Mouse (Mus musculus) induced T-regulatory cell, adult 2 months (primary cell): ENCODE measurements around the gene Smarcc2.

Experiments
- DNase-seq: peaks from one replicate; pipeline ENCODE4 v3.0.0-alpha.2; 2012; ENCODE audit warnings: low read depth

The Smarcc2 gene

DNA sequence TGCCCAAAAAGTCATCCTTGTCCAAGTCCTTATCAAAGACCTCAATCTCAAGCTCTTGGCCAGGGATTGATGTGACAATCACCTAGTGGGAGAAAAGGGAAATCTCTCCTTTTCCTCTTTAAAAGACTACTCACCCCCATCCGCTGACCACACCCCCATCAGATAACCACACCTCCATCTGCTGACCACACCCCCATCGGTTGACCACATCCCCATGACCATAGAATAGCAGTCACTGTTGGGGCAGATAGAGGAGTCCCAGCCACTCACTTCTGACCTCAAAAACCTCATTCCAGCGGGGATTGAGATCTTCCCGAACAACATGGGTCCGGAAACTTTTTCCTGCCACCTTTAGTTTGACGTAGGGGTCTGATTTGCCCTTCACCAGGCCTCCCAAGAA lies 57.6 kb downstream of the Smarcc2 start:
- DNase-seq = no peak

DNA sequence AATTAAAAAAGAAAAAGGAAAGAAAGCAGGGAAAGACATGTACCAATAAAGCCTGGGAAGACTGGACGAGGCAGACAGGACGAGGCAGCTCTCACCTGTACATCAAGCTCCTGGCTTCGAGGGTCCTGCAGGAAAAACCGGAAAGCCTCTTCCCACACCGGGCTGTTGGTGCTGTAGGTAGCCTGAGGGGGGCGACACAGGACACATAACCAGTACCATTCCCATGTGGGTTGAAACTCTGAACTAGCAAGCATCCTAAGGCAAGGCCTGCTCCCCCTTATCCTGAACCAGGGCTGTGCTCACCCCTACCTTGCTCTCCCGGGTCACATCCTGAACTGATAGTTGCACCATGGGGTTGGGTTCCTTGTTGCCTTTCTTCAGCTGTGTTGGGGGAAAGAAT lies 59.8 kb downstream of the Smarcc2 start:
- peak; percentile 62 for DNase-seq

DNA sequence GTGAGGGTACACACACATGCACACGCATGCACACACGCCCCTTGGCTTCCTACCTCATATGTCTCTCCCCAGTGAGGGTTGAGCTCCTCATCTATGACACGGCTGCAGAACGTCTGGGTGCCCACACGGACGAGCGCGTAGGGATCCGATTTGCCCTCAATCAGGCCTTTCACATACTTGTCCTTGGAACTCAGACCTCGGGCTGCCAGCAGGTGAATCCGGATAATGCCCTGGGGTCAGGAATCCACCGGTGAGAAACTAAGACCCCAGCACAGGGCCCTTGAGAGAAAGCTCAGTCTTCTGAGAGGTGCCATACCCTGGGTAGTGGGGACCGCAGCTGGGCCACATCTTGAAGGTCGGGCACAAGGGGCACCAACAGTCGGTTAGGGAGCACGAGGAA lies 61.5 kb downstream of the Smarcc2 start:
- DNase-seq = no peak

DNA sequence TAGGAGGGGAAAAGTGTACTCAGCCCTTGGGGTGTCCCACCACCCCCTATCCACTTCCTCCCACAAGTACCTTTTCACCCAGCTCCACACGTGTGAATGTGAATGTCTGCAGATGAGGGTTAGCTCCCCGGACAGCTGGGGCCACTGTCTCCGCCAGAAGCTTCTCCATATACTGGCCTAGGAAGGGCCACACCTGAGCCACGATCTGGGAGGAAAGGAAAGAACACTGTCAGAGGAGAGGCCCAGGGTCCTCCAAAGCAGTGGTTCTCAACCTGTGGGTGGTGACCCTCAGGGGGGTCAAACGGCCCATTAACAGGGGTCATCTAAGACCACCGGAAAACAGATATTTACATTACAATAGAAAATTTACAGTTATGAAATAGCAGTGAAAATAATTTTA lies 63.3 kb downstream of the Smarcc2 start:
- DNase-seq = no peak

DNA sequence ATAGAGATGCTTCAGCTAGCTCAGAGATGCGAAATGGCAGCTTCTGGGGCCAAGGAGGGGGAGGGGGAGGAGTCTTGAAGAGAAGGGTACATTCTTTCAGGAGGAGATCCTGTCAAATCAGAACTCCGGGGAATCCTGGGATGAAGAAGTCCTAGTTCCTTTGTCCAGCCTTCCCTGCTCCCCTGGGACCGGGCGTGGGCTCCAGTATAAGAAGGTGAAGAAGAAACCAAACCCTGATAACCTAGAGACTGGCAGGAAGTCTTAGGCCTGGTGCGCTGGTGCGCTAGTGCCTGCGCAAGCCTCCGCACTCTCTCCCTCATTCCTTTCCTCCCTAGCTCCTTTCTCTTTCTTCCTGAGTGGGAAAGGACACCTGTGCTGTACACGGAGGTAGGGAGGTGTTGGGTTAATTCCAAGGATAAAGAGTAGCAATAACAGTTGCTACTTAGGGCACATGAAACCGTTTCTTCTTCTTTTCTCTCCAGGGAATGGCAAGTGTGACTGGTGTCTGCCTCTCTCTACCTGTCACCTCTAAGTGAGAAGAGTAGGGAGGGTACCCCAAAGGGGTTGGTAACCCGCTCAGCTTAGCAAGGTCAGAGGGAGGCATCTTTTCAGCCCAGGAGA lies 65.2 kb downstream of the Smarcc2 start:
- peak; percentile 71 for DNase-seq

DNA sequence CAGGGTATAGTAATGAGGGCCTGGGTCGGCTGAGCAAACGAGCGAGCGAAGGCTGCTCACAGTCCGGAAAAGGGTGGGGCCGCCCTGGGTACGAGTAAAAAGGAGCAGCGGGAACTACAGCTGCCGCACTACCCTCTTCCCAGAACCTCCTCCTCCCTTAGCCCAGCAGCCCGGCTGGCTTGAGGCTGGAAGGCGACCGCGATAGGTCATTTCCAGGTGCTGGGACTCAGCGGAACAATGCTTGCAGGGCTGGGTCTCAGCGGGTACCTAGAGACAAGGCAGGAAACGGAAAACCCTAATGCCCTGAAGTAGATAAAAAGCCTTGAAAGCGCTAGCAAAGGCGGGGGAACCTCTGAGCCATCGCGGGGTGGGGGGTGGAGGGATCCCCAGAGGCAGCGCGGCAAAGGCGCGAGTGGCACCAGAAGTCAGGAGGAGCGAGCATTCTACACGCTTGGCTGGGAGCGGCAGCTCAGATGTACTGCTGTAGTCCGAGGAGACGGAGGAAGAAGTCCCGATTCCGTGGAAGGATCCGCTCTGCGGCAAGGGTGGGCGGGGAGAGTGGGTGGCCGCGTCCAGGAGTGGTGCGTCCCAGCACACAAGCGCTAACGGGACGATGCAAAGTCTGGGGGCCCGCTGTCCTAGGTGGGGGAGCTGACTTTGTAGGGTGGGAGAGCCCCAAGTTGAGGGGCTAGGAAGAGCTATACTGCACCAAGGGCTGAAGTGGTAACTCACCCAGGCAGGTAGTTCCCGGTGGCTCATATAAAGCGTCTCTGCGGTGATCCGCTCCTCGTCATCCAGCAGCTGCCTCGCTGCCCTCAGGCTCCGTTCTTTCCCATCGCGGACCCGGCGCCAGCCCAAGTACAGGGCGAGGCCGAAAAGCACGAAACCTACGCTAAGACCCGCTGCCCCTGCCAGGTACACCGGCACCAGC lies 65.9 kb downstream of the Smarcc2 start:
- peak; percentile 88 for DNase-seq

DNA sequence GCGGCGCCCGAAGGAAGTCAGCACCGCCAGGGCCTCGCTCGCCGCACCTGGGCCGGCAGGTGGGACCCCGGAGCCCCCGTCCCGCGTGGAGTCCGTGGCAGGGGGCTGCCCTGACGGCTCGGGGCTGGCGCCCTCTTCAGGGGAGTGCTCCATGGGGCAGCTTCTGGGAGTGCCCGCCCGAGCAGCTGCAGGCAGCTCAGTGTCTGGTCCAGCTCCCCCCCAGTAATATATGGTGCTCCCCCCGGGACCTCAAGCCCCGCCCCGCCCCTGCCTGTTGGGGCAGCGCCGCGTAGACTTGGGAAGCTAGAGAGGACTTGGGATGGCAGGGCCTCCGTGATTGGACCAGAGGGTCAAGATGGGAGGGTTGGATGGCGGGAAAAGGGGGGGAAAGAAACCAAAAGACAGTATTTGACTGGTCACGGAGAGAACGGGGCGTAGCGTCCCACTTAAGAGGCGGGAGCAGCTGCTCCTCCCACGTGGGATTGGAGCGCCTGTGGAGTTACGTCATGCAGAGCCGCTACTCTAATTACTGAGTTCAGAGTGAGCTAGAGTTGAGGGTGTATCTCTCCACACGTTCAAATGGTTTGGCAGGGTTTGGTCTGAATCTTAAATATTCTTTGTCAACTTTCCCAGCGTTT lies 66.7 kb downstream of the Smarcc2 start, which contains the start of gene Esyt1:
Esyt1 (minus strand) TSS at position 201 of the 638 bp plus-strand sequence.
- peak; percentile 98 for DNase-seq

DNA sequence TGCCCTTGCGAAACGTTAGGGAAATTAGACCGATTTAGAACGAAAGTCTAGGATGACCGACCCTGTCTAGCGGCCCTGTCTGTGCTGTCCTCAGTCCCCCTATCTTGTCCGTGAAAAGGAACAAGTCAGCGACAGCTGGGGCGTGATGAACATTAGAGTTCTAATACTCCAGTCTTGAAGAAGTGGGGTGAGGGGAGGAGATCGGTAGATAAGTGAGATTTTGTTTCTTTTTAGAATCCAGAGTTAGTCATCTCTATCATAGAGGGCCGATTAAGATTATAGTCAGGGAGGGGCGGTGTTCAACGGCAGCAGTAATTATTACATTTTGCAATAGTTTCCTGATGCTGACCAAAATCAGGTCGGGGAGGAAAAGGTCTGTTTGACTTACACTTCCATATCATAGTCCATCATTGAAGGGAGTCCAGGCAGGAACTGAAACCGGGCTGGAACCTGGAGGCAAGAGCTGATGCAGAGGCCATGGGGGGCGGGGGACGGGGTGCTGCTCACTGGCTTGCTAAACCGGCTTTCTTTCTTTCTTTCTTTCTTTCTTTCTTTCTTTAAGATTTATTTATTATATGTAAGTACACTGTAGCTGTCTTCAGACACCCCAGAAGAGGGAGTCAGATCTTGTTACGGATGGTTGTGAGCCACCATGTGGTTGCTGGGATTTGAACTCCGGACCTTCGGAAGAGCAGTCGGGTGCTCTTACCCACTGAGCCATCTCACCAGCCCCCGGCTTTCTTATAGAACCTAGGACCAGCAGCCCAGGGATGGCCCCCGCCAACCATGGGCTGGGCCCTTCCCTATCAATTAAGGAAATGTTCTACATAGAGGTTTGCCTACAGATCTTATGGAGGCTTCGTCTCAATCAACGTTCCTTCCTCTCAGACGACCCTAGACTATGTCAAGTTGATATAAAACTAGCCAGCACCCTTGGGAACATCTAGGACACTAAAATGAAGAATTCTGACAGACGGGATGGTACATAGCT lies 67.6 kb downstream of the Smarcc2 start:
- no peak for DNase-seq

DNA sequence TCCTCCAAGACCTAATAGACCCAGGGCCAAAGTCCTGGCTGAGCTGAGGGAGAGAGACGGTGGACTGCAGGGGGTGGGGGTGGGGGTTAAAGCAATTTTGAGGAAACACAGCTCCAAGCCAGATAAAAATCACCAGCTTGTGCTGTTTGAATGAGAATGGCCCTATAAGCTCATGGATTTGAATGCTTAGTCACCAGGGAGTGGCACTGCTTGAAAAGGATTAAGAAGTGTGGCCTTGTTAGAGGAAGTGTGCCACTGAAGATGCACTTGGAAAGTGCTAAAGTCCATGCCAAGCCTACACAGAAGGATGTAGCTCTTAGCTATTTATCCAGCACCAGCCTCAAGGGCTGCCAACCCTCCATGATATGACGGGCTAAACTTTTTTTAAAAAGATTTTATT lies 76.2 kb downstream of the Smarcc2 start:
- no peak for DNase-seq

DNA sequence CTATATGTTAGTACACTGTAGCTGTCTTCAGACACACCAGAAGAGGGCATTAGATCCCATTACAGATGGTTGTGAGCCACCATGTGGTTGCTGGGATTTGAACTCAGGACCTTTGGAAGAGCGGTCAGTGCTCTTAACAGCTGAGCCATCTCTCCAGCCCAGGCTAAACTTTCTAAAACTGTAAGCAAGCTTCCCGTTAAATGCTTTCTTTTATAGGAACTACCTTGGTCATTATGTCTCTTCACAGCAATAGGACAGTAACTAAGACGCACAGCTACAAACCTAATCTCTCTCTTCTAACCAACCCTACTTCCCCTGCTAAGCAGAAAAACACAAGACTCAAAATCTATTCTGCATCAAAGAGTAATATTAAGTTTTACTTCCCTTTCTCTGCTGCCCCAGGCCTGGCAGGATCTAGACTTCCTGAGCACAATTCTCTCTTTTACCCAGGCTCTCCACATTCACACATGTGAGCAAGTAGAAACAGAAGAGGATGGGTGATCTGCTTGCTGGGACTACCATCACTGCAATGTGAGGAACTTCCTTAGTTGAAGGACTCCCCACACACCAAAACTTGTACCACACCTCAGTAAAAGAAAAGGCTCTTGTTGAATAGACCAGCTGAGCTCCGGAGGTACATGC lies 76.7 kb downstream of the Smarcc2 start:
- no peak for DNase-seq

DNA sequence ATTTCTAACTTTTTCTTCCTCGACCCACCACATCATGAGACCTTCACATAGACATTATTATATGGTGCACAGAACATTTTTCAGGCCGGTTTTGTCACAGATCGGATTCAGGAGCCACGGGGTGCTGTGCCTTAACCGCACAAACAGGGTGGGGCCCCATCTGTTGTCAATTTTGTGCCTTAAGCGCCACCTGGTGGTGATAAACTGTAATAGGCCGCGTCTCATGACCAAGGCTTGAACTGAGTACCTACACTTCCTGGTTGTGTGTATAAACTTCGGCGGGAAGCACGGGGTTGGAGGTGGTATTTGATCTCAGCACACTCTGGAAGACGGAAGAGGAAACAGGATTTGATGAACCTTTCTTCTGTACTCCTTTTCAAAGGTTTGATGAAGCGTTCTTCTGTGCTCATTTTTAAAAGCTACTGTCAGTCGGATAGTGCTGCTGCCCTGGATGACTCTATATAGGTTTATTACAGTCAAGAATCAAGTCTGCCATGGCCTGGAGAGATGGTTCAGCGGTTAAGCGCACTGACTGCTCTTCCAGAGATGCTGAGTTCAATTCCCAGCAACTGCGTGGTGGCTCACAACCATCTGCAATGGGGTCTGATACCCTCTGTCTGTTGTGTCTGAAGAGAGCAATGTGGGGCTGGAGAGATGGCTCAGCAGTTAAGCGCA lies 77.4 kb downstream of the Smarcc2 start:
- peak; percentile 99 for DNase-seq

DNA sequence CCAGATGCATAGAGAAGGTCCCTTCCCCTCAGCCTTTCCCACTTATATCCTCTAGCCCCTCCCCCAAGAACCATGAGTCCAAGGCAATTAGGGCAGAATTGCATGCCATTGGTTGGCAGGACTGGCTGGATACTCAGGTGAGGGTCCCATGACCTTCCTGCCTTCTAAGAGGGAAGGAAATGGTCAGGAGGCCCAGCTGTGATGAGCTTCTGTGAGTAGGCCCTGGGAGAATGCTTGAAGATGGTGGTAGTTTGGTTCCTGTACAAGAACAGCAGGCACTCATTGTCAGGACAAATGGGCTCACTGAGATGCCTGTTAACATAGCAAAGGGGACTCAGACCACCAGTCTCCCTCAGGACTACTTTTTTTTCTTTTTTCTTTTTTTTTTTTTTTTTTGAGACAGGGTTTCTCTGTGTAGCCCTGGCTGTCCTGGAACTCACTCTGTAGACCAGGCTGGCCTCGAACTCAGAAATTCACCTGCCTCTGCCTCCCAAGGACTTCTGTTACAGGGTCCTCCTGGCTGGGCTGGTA lies 79.4 kb downstream of the Smarcc2 start:
- no peak for DNase-seq
